Mouse (Mus musculus): ENCODE measurements around the gene Rasa2. TPM values are rescaled to one million over a fixed set of nuclear protein-coding genes. Genes with fewer than 3 reads are reported as not detected.

Gene Rasa2
- polyA plus RNA-seq, 1 experiment from 2014 or later: 19.8 TPM

DNA sequence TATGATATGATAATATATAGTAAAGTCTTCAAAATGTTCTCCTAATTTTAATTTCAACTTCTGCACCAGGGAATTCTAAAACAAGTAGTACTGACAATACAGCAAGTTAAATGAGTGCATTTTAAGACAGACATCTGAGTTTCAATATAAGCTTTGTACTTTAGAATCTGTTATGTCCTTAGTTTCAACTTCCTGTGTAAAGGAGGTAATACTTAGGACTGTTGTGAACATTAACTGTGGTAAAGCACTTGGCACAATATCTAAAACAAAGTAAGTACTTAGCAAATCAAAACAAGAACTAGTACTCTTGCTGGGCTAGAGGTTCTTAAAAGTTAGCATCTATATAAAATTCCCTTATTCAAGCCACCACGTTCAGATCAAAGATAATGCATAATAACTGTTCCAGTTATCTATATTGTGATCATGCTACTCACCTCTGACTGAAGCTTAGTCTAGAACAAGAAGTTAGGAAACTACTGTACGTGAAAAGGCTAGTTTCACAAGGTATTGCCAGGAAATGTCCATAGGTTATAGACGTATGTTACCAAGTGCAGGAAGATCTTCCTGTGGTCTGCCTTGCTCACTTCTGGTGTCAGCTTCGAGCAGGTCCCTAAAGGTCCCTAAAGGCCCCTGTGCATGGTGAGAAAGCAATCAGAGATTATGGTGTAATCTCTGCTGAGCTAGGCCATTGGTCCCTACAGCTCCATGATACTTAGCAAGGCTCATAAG, 12.8 kb downstream of the Rasa2 start:
- H3K4me1 ChIP-seq: no peaks in the 10 kb centered on the region
- no peak overlapping the region for H3K9ac ChIP-seq
- H3K27ac ChIP-seq: no peak overlapping the region
- H3K27me3 ChIP-seq: no peaks in the 10 kb centered on the region
- WGBS: 76% methylated on average over 4 of the region's 4 CpGs
- H3K4me3 ChIP-seq: no peak overlapping the region
- ATAC-seq (ENCODE audit: insufficient number of reproducible peaks, low FRiP score, low TSS enrichment, low read depth): no peak
- no peak overlapping the region for H3K4me2 ChIP-seq
- no peaks in the 10 kb centered on the region for H3K36me3 ChIP-seq
- H3K9me3 ChIP-seq: no peaks in the 10 kb centered on the region

DNA sequence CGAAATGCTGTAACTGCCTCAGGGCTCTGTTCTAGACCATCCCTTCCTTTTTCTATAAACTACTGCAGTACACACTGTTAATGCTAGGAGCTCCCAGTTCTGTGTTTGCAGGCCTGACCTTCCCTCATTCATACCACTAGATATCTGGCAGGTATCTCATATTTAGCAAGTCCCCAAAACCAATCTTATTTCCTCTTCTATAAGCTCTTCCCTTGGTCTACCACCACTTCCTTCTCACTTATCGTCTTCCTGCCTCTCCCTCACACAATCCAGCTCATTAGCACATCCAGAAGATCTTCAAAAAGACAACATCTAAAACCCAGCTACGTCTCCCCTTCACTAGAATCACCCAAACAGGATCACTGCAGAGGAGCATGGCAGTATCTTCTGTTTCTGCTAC, 19.1 kb downstream of the Rasa2 start:
- no peaks in the 10 kb centered on the region for H3K9me3 ChIP-seq
- H3K36me3 ChIP-seq: peaks cover 16% of the 10 kb centered on the region
- H3K27ac ChIP-seq: no peak overlapping the region
- no peak overlapping the region for H3K4me3 ChIP-seq
- H3K4me2 ChIP-seq: no peak overlapping the region
- no peaks in the 10 kb centered on the region for H3K4me1 ChIP-seq
- WGBS: 80% methylated on average over 3 of the region's 3 CpGs
- ATAC-seq (ENCODE audit: insufficient number of reproducible peaks, low FRiP score, low TSS enrichment, low read depth): no peak
- H3K9ac ChIP-seq: no peak overlapping the region
- H3K27me3 ChIP-seq: no peaks in the 10 kb centered on the region

DNA sequence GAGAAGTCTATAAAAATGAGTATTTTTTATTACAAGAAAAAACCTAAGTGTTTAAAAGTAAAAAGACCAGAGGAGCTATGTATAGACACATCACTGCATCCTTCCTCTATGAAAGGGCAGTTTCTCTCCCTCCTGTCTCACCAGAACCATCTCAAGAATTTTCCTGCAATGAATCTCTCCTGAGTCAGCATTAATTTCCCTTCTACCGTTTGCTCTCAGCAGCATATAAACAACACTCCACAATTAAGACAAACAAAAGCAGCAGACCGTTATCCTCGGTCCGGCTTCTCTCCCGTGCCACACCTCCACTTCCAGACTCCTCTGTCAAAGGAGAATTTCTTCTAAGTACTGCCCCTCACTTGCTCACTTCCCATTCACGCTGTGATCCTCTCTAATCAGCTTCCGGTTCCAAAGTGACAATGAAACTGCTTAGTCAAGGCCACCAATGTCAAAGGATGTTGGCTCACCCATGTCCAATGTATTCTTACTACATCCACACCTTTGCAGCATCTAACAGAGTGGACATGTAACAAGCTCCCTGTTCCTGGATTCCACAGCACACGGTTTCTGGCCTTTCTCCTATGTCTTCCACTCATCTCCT, 19.6 kb downstream of the Rasa2 start:
- H3K9ac ChIP-seq: no peak overlapping the region
- H3K4me3 ChIP-seq: no peak overlapping the region
- ATAC-seq (ENCODE audit: insufficient number of reproducible peaks, low FRiP score, low TSS enrichment, low read depth): no peak
- no peaks in the 10 kb centered on the region for H3K4me1 ChIP-seq
- H3K36me3 ChIP-seq: peaks cover 20% of the 10 kb centered on the region
- H3K9me3 ChIP-seq: no peaks in the 10 kb centered on the region
- no peak overlapping the region for H3K27ac ChIP-seq
- H3K4me2 ChIP-seq: no peak overlapping the region
- H3K27me3 ChIP-seq: no peaks in the 10 kb centered on the region
- WGBS: 53% methylated on average over 8 of the region's 8 CpGs

DNA sequence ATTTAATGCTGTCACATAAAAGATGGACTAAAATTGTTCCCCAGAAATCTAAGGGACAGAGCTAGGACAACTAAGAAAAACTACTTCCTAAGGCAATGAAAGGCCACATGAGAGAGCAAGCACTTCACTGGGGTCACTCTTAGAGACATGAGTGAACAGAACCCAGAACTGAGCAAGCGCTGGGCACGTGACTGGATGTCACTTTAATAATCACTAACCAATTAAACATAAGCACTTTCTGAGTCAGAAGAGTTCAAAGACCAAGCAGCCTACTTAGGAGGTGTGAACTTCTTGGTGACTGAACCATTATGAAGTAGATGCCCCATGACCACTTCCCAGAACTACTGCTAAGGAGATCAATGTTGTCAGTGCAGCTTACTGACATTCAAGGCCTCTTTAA, 20.6 kb downstream of the Rasa2 start:
- Histone ChIP-seq H3K4me3 (no peak overlapping the region), H3K27me3 (no peaks in the 10 kb centered on the region), H3K36me3 (peaks cover 23% of the 10 kb centered on the region), H3K9me3 (no peaks in the 10 kb centered on the region), H3K4me2 (no peak overlapping the region), H3K27ac (no peak overlapping the region), H3K4me1 (no peaks in the 10 kb centered on the region), H3K9ac (no peak overlapping the region)
- WGBS: 89% methylated on average over 2 of the region's 2 CpGs
- ATAC-seq (ENCODE audit: insufficient number of reproducible peaks, low FRiP score, low TSS enrichment, low read depth): no peak

DNA sequence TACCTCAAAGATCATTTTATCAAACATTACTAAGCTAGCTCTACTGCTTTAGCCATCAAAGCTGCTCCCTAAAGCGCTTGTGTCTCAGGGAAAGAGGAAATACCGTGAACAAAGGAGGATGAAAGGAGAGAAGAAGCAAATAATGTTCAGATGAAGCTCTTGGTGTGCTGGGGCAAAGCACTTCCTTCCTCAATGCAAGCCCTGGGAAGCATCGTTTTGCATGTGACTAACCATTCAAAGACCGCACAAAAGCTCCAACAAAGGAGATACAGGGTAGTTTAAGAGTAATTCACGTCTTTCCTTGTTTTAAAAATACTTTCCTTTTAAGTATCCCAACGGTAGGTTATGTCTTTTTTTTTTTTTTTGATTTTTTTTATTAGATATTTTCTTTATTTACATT, 28.0 kb downstream of the Rasa2 start:
- H3K4me3 ChIP-seq: no peak overlapping the region
- no peaks in the 10 kb centered on the region for H3K27me3 ChIP-seq
- no peak overlapping the region for H3K4me2 ChIP-seq
- no peak overlapping the region for H3K9ac ChIP-seq
- no peaks in the 10 kb centered on the region for H3K4me1 ChIP-seq
- WGBS: 58% methylated on average over 6 of the region's 6 CpGs
- ATAC-seq (ENCODE audit: insufficient number of reproducible peaks, low FRiP score, low TSS enrichment, low read depth): no peak
- H3K36me3 ChIP-seq: peaks cover 31% of the 10 kb centered on the region
- H3K9me3 ChIP-seq: no peaks in the 10 kb centered on the region
- H3K27ac ChIP-seq: no peak overlapping the region

DNA sequence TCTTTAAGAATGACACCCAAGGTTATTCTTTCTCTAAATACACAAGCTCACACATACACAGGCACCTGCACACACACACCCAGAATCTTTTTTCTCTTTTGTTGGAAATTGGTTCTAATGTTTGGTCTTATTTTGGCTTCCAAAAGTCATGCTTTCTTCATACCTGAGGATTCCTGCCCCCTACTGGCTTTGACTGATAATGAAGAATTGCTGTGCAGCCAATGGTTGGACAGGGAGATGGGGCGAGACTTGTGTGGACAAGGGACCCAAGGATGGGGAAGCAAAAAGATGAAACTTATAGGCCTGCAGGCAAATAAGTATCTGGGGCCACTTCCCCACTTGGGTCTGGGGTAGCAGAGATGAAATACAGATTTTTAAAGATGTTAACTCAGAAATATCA, 33.5 kb downstream of the Rasa2 start:
- no peak for ATAC-seq (ENCODE audit: insufficient number of reproducible peaks, low FRiP score, low TSS enrichment, low read depth)
- WGBS: 91% methylated on average over 1 of the region's 1 CpGs
- H3K4me1 ChIP-seq: no peaks in the 10 kb centered on the region
- H3K27ac ChIP-seq: no peak overlapping the region
- no peak overlapping the region for H3K9ac ChIP-seq
- no peaks in the 10 kb centered on the region for H3K9me3 ChIP-seq
- no peaks in the 10 kb centered on the region for H3K27me3 ChIP-seq
- H3K36me3 ChIP-seq: peaks cover 37% of the 10 kb centered on the region
- no peak overlapping the region for H3K4me2 ChIP-seq
- no peak overlapping the region for H3K4me3 ChIP-seq

DNA sequence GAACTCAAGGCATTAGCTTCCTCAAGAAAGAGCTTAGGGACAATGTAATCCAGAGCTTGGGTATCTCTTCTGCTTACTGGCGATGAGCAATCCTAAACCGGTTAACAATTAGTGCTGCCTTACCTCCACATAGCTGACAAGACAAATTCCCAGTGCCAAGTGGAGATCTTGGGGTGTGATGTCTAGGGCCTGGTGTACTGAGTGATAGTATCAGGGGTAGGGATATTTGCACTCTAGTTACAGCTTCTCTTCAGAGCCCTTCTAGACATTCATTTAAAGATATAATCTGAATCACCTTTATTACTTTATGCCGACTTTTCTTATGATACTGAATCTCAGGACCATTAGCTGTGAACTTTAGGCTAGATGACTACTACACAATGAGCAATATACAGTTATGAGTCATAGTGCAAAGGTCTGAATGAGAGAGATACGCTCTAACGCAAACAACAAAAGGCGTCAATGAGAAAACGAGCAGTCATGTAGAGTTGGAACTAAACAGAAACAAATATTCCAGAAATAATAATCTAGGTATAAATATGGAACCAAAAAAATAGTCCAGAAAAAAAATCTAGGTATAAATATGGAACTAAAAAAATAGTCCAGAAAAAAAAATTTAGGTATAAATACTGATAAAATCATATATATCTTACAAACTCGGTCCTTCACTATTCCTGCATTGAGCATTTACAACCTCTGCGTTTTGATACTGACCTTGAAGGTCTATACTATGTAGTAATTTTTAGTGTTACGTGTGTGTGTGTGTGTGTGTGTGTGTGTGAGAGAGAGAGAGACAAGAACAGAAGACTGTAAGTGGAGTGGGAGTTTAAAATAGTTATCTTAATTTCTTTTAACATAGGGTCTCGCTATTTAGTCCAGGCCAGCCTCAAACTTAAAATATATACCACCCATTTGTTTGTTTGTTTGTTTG, 38.5 kb downstream of the Rasa2 start:
- Histone ChIP-seq H3K27me3 (no peaks in the 10 kb centered on the region), H3K36me3 (peaks cover 39% of the 10 kb centered on the region), H3K4me3 (no peak overlapping the region), H3K9me3 (no peaks in the 10 kb centered on the region), H3K4me2 (no peak overlapping the region), H3K9ac (no peak overlapping the region), H3K27ac (no peak overlapping the region), H3K4me1 (no peaks in the 10 kb centered on the region)
- no peak for ATAC-seq (ENCODE audit: insufficient number of reproducible peaks, low FRiP score, low TSS enrichment, low read depth)
- WGBS: 91% methylated on average over 11 of the region's 11 CpGs

DNA sequence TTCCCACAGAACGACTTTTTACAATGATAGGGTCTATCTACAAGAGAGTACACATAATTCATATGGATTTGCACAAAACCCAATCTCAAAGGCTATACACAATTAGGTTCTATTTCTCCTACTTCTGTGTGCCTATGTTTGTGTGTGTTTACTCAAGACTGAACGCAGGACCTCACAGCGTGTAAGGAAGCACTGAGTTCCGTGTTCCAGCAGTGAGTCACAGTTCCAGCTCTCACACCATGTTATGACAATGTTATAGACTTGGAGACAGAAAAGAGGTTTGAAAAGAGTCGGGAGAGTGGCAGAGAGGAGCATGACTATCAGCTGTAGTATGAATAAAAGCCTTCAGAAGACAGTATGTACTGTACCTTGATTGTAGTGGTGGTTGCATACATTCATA, 42.1 kb downstream of the Rasa2 start:
- no peak overlapping the region for H3K27ac ChIP-seq
- no peak overlapping the region for H3K4me3 ChIP-seq
- H3K4me2 ChIP-seq: no peak overlapping the region
- 91% methylated on average over 5 of the region's 5 CpGs for WGBS
- H3K36me3 ChIP-seq: peaks cover 17% of the 10 kb centered on the region
- H3K9me3 ChIP-seq: no peaks in the 10 kb centered on the region
- H3K4me1 ChIP-seq: no peaks in the 10 kb centered on the region
- H3K9ac ChIP-seq: no peak overlapping the region
- ATAC-seq (ENCODE audit: insufficient number of reproducible peaks, low FRiP score, low TSS enrichment, low read depth): no peak
- no peaks in the 10 kb centered on the region for H3K27me3 ChIP-seq

DNA sequence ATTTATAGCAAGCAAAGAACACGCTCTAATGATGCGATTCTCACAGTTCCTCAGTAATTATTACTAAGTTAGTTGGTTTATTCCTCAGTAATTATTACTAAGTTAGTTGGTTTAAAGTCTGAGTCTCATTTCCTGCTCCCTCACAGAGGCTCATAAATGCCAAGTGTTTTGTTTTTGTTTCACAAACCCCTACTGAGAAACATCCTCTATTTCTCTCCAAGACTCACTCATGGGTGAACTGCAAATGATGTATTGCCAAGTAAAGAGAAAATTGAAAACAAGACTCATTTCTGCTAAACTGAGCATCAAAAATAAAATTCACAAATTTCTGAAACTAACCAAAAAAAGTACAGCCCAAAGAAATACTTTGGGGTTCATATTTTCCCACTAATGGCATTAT, 47.9 kb downstream of the Rasa2 start:
- Histone ChIP-seq H3K36me3 (peaks cover 10% of the 10 kb centered on the region; the same call in 1 of the 2 replicates), H3K27ac (no peak overlapping the region), H3K4me3 (no peak overlapping the region), H3K9me3 (no peaks in the 10 kb centered on the region), H3K9ac (no peak overlapping the region), H3K4me2 (no peak overlapping the region), H3K27me3 (no peaks in the 10 kb centered on the region), H3K4me1 (no peaks in the 10 kb centered on the region)
- WGBS: 64% methylated on average over 2 of the region's 2 CpGs
- ATAC-seq (ENCODE audit: insufficient number of reproducible peaks, low FRiP score, low TSS enrichment, low read depth): no peak

DNA sequence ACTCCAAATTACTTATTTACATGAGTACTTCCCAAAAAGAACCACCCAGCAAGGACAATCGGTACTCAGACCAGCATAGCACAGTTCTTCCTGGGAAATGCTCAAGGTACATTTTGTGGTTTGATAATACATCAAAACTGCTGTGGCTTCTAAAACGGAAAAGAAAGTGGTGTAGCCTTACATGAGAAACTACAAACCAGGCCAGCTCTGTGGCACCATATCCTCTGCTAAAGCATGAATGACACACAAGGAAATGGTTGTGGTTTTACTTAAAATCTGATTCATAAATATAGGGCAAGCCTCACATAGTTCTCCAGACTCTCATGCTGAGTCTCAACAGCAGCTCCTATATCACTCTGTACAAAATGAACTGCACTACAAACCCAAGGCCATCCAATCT, 48.3 kb downstream of the Rasa2 start:
- 80% methylated on average over 2 of the region's 2 CpGs for WGBS
- no peak overlapping the region for H3K9ac ChIP-seq
- 0 out of 2 replicates have a peak, but pooled peaks cover 2% of the 10 kb centered on the region for H3K4me1 ChIP-seq

DNA sequence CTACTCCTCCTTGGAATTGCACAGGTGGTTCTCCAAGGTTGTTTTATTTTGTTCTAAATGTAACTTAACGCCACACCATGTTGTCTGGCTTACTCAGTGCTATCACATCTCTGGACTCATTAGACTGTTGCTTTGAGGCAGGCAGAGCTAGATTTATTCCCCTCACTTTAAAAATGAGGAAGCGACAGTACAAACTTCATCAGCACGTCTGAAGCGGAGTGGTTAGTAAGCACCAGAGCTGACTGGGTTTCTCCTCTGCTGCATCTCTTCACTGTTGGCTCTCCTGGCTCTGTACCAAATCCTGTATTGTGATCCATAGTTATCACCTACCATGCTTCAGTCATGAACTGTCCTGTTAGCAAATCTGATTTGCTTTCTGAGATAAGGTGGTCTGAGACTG, 53.2 kb downstream of the Rasa2 start:
- no peak for ATAC-seq (ENCODE audit: insufficient number of reproducible peaks, low FRiP score, low TSS enrichment, low read depth)
- Histone ChIP-seq H3K9me3 (no peaks in the 10 kb centered on the region), H3K4me1 (peaks cover 7% of the 10 kb centered on the region), H3K4me2 (no peak overlapping the region), H3K27me3 (no peaks in the 10 kb centered on the region), H3K36me3 (peaks cover 14% of the 10 kb centered on the region), H3K27ac (no peak overlapping the region), H3K4me3 (no peak overlapping the region), H3K9ac (no peak overlapping the region)
- 73% methylated on average over 4 of the region's 4 CpGs for WGBS

More for the DNA sequence above, 48.3 kb downstream of the Rasa2 start:
- Histone ChIP-seq H3K9me3 (no peaks in the 10 kb centered on the region), H3K27ac (no peak overlapping the region), H3K36me3 (peaks cover 10% of the 10 kb centered on the region; the same call in 1 of the 2 replicates), H3K4me3 (no peak overlapping the region), H3K4me2 (no peak overlapping the region), H3K27me3 (no peaks in the 10 kb centered on the region)
- no peak for ATAC-seq (ENCODE audit: insufficient number of reproducible peaks, low FRiP score, low TSS enrichment, low read depth)

DNA sequence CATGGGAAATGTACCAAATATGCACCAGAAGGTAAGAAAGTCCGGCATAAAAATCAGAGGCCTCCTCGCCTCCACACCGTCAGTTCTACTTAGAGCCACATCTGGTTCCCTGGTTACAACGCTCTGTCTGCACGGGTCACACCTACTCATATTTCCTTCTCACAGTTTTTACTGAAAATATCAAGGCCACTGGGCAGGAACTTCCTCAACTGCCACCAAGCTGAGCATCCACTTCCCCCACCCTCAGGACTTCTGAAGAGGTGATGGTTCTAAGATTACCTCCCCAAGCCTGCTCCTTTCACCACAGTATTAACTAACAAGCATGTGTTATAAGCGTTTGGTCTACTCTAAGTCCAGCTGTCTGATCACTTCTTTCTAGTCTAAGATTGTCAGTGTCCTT, 53.7 kb downstream of the Rasa2 start:
- no peak overlapping the region for H3K4me2 ChIP-seq
- H3K9ac ChIP-seq: no peak overlapping the region
- no peaks in the 10 kb centered on the region for H3K27me3 ChIP-seq
- no peak; the same call in 1 of the 2 replicates for ATAC-seq (ENCODE audit: insufficient number of reproducible peaks, low FRiP score, low TSS enrichment, low read depth)
- no peaks in the 10 kb centered on the region for H3K9me3 ChIP-seq
- peaks cover 14% of the 10 kb centered on the region for H3K36me3 ChIP-seq
- H3K4me3 ChIP-seq: no peak overlapping the region
- peaks cover 7% of the 10 kb centered on the region for H3K4me1 ChIP-seq
- no peak overlapping the region for H3K27ac ChIP-seq
- 35% methylated on average over 6 of the region's 6 CpGs for WGBS
